Mouse (Mus musculus) cerebellum, postnatal 10 days (tissue): Measurements from ENCODE around the gene Hormad2.

Experiments
- DNase-seq, 2 experiments: peaks; one replicate each; pipeline ENCODE4 v3.0.0; 2021; ENCODE audit warnings: mixed read lengths in 2 of 2

Gene Hormad2

GRCm38 (mm10) chr11:4336693-4337283 lies 104.1 kb downstream of the Hormad2 start:
- DNase-seq: no peak

GRCm38 (mm10) chr11:4335810-4336692 lies 104.9 kb downstream of the Hormad2 start:
- DNase-seq: no peak

- DNase-seq: no peak
Observed at GRCm38 (mm10) chr11:4332961-4333360, 107.9 kb downstream of the Hormad2 start.

GRCm38 (mm10) chr11:4328188-4328587 lies 112.7 kb downstream of the Hormad2 start:
- no peak for DNase-seq

- peak; percentile 78 to 84 for DNase-seq
Observed at GRCm38 (mm10) chr11:4323481-4323880, 117.4 kb downstream of the Hormad2 start.

GRCm38 (mm10) chr11:4322943-4323342 lies 118.0 kb downstream of the Hormad2 start:
- DNase-seq: peak in 1 of 2 experiments; percentile 51

- DNase-seq: no peak
Observed at GRCm38 (mm10) chr11:4320876-4321275, 120.0 kb downstream of the Hormad2 start.

GRCm38 (mm10) chr11:4319212-4319955 lies 121.5 kb downstream of the Hormad2 start:
- DNase-seq: no peak

GRCm38 (mm10) chr11:4318011-4318410 lies 122.9 kb downstream of the Hormad2 start:
- no peak for DNase-seq

GRCm38 (mm10) chr11:4317287-4317686 lies 123.6 kb downstream of the Hormad2 start:
- no peak for DNase-seq

- no peak for DNase-seq
Observed at GRCm38 (mm10) chr11:4312180-4312579, 128.7 kb downstream of the Hormad2 start.

- DNase-seq: no peak
Observed at GRCm38 (mm10) chr11:4310324-4310723, 130.6 kb downstream of the Hormad2 start.

- no peak for DNase-seq
Observed at GRCm38 (mm10) chr11:4309613-4310012, 131.3 kb downstream of the Hormad2 start.

GRCm38 (mm10) chr11:4308514-4309450 lies 132.1 kb downstream of the Hormad2 start:
- DNase-seq: peak; percentile 78 to 86

- DNase-seq: no peak
Observed at GRCm38 (mm10) chr11:4308060-4308513, 132.8 kb downstream of the Hormad2 start.

GRCm38 (mm10) chr11:4306086-4306485 lies 134.8 kb downstream of the Hormad2 start:
- DNase-seq: no peak

GRCm38 (mm10) chr11:4305090-4305489 lies 135.8 kb downstream of the Hormad2 start:
- DNase-seq: no peak

- DNase-seq: peak; percentile 60 to 82
Observed at GRCm38 (mm10) chr11:4304203-4304602, 136.7 kb downstream of the Hormad2 start.

- no peak for DNase-seq
Observed at GRCm38 (mm10) chr11:4303033-4303432, 137.9 kb downstream of the Hormad2 start.

GRCm38 (mm10) chr11:4302363-4302913 lies 138.5 kb downstream of the Hormad2 start:
- no peak for DNase-seq

- peak in 1 of 2 experiments; percentile 24 for DNase-seq
Observed at GRCm38 (mm10) chr11:4300683-4301082, 140.2 kb downstream of the Hormad2 start.
